Comparison of ENCODE assay signal across 24 mouse cellular contexts in genomic region chr6:101670770-101671169, GRCm38 (mm10).
DNase-seq lines count a peak whose midpoint lies in the region; ATAC-seq and TF ChIP-seq lines count a peak whose summit lies in the region.
"Had no signal": no experiment of that assay in that cellular context is flagged by ENCODE, and none has a peak within 500 bp of the region (broad histone marks: within the 10 kb centered on the region; RNA-seq: fewer than 3 reads in every experiment).

No protein-coding gene starts in this region.

- no peaks in the 10 kb centered on the region for H3K9me3 ChIP-seq in forebrain, embryonic 11.5 days (ENCODE audit: control insufficient read depth, low read length)
- H3K9me3 ChIP-seq in forebrain, postnatal 0 days (ENCODE audit: low read length) = no peaks in the 10 kb centered on the region
- no peaks in the 10 kb centered on the region for H3K9me3 ChIP-seq in hindbrain, embryonic 12.5 days (replicated peaks)
- no peaks in the 10 kb centered on the region for H3K9me3 ChIP-seq in hindbrain, embryonic 14.5 days (ENCODE audit: control insufficient read depth, low read length)
- no peaks in the 10 kb centered on the region for H3K9me3 ChIP-seq in midbrain, embryonic 12.5 days
- no peaks in the 10 kb centered on the region for H3K9me3 ChIP-seq in midbrain, embryonic 15.5 days
- H3K9me3 ChIP-seq: embryonic facial prominence, embryonic 13.5 days; forebrain, embryonic 13.5 days had no signal

- no peaks in the 10 kb centered on the region for H3K36me3 ChIP-seq in forebrain, embryonic 11.5 days (ENCODE audit: control insufficient read depth, insufficient read depth, low read length)
- no peaks in the 10 kb centered on the region for H3K36me3 ChIP-seq in forebrain, postnatal 0 days (ENCODE audit: insufficient read depth)
- H3K36me3 ChIP-seq in hindbrain, embryonic 12.5 days = no peaks in the 10 kb centered on the region
- H3K36me3 ChIP-seq in hindbrain, embryonic 14.5 days (replicated peaks; ENCODE audit: control insufficient read depth, insufficient read depth) = no peaks in the 10 kb centered on the region
- no peaks in the 10 kb centered on the region for H3K36me3 ChIP-seq in midbrain, embryonic 12.5 days
- H3K36me3 ChIP-seq in midbrain, embryonic 15.5 days (replicated peaks) = no peaks in the 10 kb centered on the region
- H3K36me3 ChIP-seq: embryonic facial prominence, embryonic 13.5 days; G1E had no signal

- WGBS in forebrain, embryonic 11.5 days = 66% methylated on average over 5 of the region's 5 CpGs
- 69% methylated on average over 5 of the region's 5 CpGs for WGBS in forebrain, postnatal 0 days
- WGBS in hindbrain, embryonic 12.5 days = 72% methylated on average over 5 of the region's 5 CpGs
- WGBS in hindbrain, embryonic 14.5 days = 67% methylated on average over 5 of the region's 5 CpGs
- WGBS in midbrain, embryonic 12.5 days = 67% methylated on average over 5 of the region's 5 CpGs
- WGBS in midbrain, embryonic 15.5 days = 54% methylated on average over 5 of the region's 5 CpGs

- no peak overlapping the region for H3K4me3 ChIP-seq in forebrain, embryonic 11.5 days (ENCODE audit: low read depth, low read length)
- no peak overlapping the region for H3K4me3 ChIP-seq in forebrain, postnatal 0 days (ENCODE audit: low read depth, low read length)
- no peak overlapping the region for H3K4me3 ChIP-seq in hindbrain, embryonic 12.5 days
- H3K4me3 ChIP-seq in hindbrain, embryonic 14.5 days (replicated peaks; ENCODE audit: low read length) = no peak overlapping the region
- no peak overlapping the region for H3K4me3 ChIP-seq in midbrain, embryonic 12.5 days
- no peak overlapping the region for H3K4me3 ChIP-seq in midbrain, embryonic 15.5 days
- H3K4me3 ChIP-seq: embryonic facial prominence, embryonic 13.5 days; erythroblast, embryonic 14.5 days; forebrain, embryonic 13.5 days; gastrocnemius, adult 2 months had no signal

- H3K9ac ChIP-seq in forebrain, embryonic 11.5 days (ENCODE audit: low read length) = no peak overlapping the region
- no peak overlapping the region for H3K9ac ChIP-seq in forebrain, postnatal 0 days
- H3K9ac ChIP-seq in hindbrain, embryonic 12.5 days = no peak overlapping the region
- H3K9ac ChIP-seq in hindbrain, embryonic 14.5 days = no peak overlapping the region
- no peak overlapping the region for H3K9ac ChIP-seq in midbrain, embryonic 12.5 days (replicated peaks)
- H3K9ac ChIP-seq in midbrain, embryonic 15.5 days = no peak overlapping the region
- H3K9ac ChIP-seq: embryonic facial prominence, embryonic 13.5 days; forebrain, embryonic 13.5 days had no signal

- no peaks in the 10 kb centered on the region for H3K27me3 ChIP-seq in forebrain, embryonic 11.5 days (ENCODE audit: control insufficient read depth, insufficient read depth, low read length)
- H3K27me3 ChIP-seq in forebrain, postnatal 0 days (ENCODE audit: insufficient read depth, low read length) = no peaks in the 10 kb centered on the region
- H3K27me3 ChIP-seq in hindbrain, embryonic 12.5 days = no peaks in the 10 kb centered on the region
- H3K27me3 ChIP-seq in hindbrain, embryonic 14.5 days (ENCODE audit: control insufficient read depth, insufficient read depth, low read length) = no peaks in the 10 kb centered on the region
- H3K27me3 ChIP-seq in midbrain, embryonic 12.5 days = no peaks in the 10 kb centered on the region
- no peaks in the 10 kb centered on the region for H3K27me3 ChIP-seq in midbrain, embryonic 15.5 days (replicated peaks)
- H3K27me3 ChIP-seq: CH12.LX; embryonic facial prominence, embryonic 13.5 days; forebrain, embryonic 13.5 days had no signal

- DNase-seq in forebrain, embryonic 11.5 days (ENCODE audit: low spot score) = no peak
- no peak for DNase-seq in forebrain, postnatal 0 days
- DNase-seq in hindbrain, embryonic 14.5 days (ENCODE audit: low spot score) = no peak
- DNase-seq: adrenal gland, postnatal 10 days; adrenal gland, postnatal 36 days; B cell, adult 2 months; cerebellum, adult 18-20 months; cerebellum, adult 9-10 months; cerebellum, postnatal 14 days; gastrocnemius, adult 2 months; gastrocnemius, postnatal 14 days; heart, adult 11 months had no signal

- no peaks in the 10 kb centered on the region for H3K4me1 ChIP-seq in forebrain, embryonic 11.5 days (replicated peaks; ENCODE audit: control insufficient read depth, insufficient read depth, low read length)
- no peaks in the 10 kb centered on the region for H3K4me1 ChIP-seq in forebrain, postnatal 0 days (ENCODE audit: insufficient read depth)
- H3K4me1 ChIP-seq in hindbrain, embryonic 12.5 days = peaks cover 13% of the 10 kb centered on the region
- H3K4me1 ChIP-seq in hindbrain, embryonic 14.5 days (replicated peaks; ENCODE audit: control insufficient read depth, insufficient read depth, low read length) = peaks cover 3% of the 10 kb centered on the region; the same call in 1 of the 2 replicates
- peaks cover 14% of the 10 kb centered on the region; the same call in 1 of the 2 replicates for H3K4me1 ChIP-seq in midbrain, embryonic 12.5 days
- H3K4me1 ChIP-seq in midbrain, embryonic 15.5 days = 0 out of 2 replicates have a peak, but pooled peaks cover 5% of the 10 kb centered on the region

- TF ChIP-seq CTCF in forebrain, postnatal 0 days (IDR thresholded peaks at IDR 0.05; ENCODE audit: low read depth) = no peak

- 0 out of 2 replicates have a peak, but pooled peaks have one; percentile 36 for ATAC-seq in forebrain, embryonic 11.5 days (replicated peaks; ENCODE audit: low FRiP score)
- no peak for ATAC-seq in forebrain, postnatal 0 days
- 0 out of 2 replicates have a peak, but pooled peaks have one; percentile 3 for ATAC-seq in hindbrain, embryonic 12.5 days (ENCODE audit: low FRiP score)
- ATAC-seq in hindbrain, embryonic 14.5 days (ENCODE audit: low FRiP score) = no peak
- peak; percentile 28; the same call in 1 of the 2 replicates for ATAC-seq in midbrain, embryonic 12.5 days (ENCODE audit: low FRiP score, low read depth)
- ATAC-seq in midbrain, embryonic 15.5 days (replicated peaks) = no peak
- ATAC-seq: forebrain, embryonic 13.5 days; forebrain, embryonic 16.5 days; intestine, postnatal 0 days; Patski had no signal

- no peak overlapping the region for H3K4me2 ChIP-seq in forebrain, embryonic 11.5 days (ENCODE audit: low read depth, low read length, severe bottlenecking)
- no peak overlapping the region for H3K4me2 ChIP-seq in forebrain, postnatal 0 days (ENCODE audit: low read depth)
- H3K4me2 ChIP-seq in hindbrain, embryonic 12.5 days (replicated peaks) = no peak overlapping the region
- no peak overlapping the region for H3K4me2 ChIP-seq in hindbrain, embryonic 14.5 days (replicated peaks)
- no peak overlapping the region for H3K4me2 ChIP-seq in midbrain, embryonic 12.5 days (replicated peaks)
- H3K4me2 ChIP-seq in midbrain, embryonic 15.5 days = no peak overlapping the region
- H3K4me2 ChIP-seq: embryonic facial prominence, embryonic 13.5 days; forebrain, embryonic 13.5 days; heart, embryonic 11.5 days had no signal

- no peak overlapping the region for H3K27ac ChIP-seq in forebrain, embryonic 11.5 days (ENCODE audit: low read depth, low read length)
- no peak overlapping the region for H3K27ac ChIP-seq in forebrain, postnatal 0 days (ENCODE audit: low read depth, low read length)
- H3K27ac ChIP-seq in hindbrain, embryonic 12.5 days = peak overlapping the region; percentile 40; the same call in 1 of the 2 replicates
- no peak overlapping the region for H3K27ac ChIP-seq in hindbrain, embryonic 14.5 days
- H3K27ac ChIP-seq in midbrain, embryonic 12.5 days (replicated peaks) = no peak overlapping the region
- no peak overlapping the region for H3K27ac ChIP-seq in midbrain, embryonic 15.5 days
- H3K27ac ChIP-seq: embryonic facial prominence, embryonic 13.5 days; forebrain, embryonic 13.5 days; gastrocnemius, adult 2 months had no signal

Comparison
In these comparisons a context has a peak if more than half of its experiments do, and no peak if none do; other contexts are left out.
1. ATAC-seq: peak in forebrain, embryonic 11.5 days (single experiment), hindbrain, embryonic 12.5 days (single experiment) and midbrain, embryonic 12.5 days (single experiment); none in forebrain, postnatal 0 days (single experiment), hindbrain, embryonic 14.5 days (single experiment) and midbrain, embryonic 15.5 days (single experiment).